Mouse (Mus musculus) left cerebral cortex, postnatal 10 days (tissue): ENCODE data around the gene Hist1h3a. TPM values are rescaled to one million over a fixed set of nuclear protein-coding genes. Genes with fewer than 3 reads are reported as not detected.
"Not testable (repeated sequence)": the region's sequence is repeated elsewhere in the genome, so short reads cannot be mapped to it uniquely, and the experiment has no call there.

Experiments used
- DNase-seq, 2 experiments: peaks; one replicate each; pipeline ENCODE4 v3.0.0; 2021 to 2022; ENCODE audit warnings: low spot score in 2 of 2, mixed read lengths in 1 of 2; ENCODE audit errors: extremely low spot score in 1 of 2
- intact Hi-C: fragments of 180-260 bp; cut with DNase I; formaldehyde crosslinking; loops from one replicate; pipeline ENCODE4 v1.15.1; 2025
- microRNA-seq: library from miRNA; unstranded; fragments of <30 nt; microRNA quantifications from one replicate; pipeline ENCODE4 v1.2.0, GENCODE M21; 2022
- total RNA-seq, 2 experiments: library from RNA; stranded (reverse); gene quantifications; 2 replicates each; pipeline ENCODE4 v1.2.3; 2021

Gene Hist1h3a
- total RNA-seq, 2 experiments from 2014 or later, result 53.3 to 58.4 TPM

DNA sequence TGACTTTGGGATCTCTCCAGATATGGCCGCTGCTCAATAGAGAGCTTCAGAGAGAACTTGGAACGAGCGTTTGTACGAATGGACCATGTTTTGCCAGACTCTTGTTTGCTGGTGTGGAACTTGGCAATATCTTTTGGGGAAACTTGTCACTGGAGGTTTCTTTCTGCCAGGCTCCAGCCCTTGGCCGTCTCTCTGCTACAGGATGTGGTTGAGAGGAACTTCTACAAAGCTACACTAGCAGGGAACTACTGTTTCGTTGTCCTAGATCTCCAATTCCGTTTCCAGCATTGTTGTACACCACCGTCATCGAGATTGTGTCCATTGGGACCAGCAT is 33.0 kb downstream of the Hist1h3a start:
- intact Hi-C loops, result no loop called here
- no peak for DNase-seq

GRCm38 (mm10) chr13:23728472-23729191 is 33.6 kb downstream of the Hist1h3a start:
- no peak for DNase-seq
- intact Hi-C loops, result no loop called here

- intact Hi-C loops, result no loop called here
- DNase-seq, result no peak
These were observed 37.0 kb downstream of the Hist1h3a start for GRCm38 (mm10) chr13:23725213-23725612.

- intact Hi-C loops, result no loop called here
- DNase-seq, result no peak
These were observed 37.9 kb downstream of the Hist1h3a start for GRCm38 (mm10) chr13:23724239-23724638.

GRCm38 (mm10) chr13:23717593-23718245 is 44.5 kb downstream of the Hist1h3a start:
- intact Hi-C loops, DNase-seq: not testable (repeated sequence)

GRCm38 (mm10) chr13:23717176-23717575 is 45.0 kb downstream of the Hist1h3a start:
- no peak for DNase-seq
- intact Hi-C loops, result no loop called here

DNA sequence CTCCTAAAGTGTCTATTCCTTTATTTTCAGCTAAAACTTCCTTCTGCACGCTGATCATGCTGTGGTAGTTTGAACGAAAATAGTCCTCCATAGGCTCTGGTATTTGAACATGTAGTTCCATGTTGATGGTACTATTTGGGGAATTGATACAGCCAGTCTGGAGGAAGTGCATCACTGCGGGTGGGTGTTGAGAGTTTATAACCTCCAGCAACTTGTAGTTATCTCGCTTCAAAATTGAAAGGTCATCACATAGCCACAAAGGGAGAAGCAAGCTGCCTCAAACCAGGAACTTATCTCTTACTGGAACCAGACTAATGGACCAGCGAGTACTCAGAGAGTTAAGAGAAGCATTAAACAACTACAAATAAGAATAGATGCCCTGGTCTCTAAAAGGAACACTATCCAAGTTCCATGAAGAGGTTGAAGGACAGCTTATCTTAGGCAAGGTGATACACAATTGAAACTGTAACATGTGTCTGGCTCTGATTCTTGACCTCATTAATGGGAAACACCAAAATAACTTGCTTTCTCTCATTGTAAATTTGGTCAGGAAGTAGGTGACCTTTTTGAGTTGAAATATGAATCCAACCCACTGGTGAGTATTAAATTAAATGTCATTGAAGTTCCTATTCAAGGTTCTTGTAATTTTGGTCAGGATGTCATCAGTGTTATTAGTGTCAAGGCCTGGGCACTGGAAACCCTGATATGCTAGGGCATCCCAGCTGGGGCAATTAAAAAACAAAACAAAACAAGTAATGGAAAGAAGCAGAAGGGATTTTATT is 45.7 kb downstream of the Hist1h3a start:
- DNase-seq, result no peak
- intact Hi-C loops, result no loop called here

Small RNA genes within 50 kb of the gene (microRNA-seq; reads per million reads assigned to microRNA genes)
- not detected for gene Gm44314
- gene Gm44484, result not detected

Other genes with a start within 250 kb of the Hist1h3a start
- 100 to 1,000 TPM; 265 to 270 TPM for gene Hist1h4h, start 231.3 kb downstream of the Hist1h3a start, total RNA-seq
- gene Hist1h2af, start 228.5 kb downstream of the Hist1h3a start, total RNA-seq, result 10 to 100 TPM; 27.0 to 28.3 TPM
- 10 to 100 TPM in 1 of 2 experiments, 1 to 10 TPM in 1; 9.7 to 10.4 TPM for gene Hist1h3g, start 227.0 kb downstream of the Hist1h3a start, total RNA-seq
- 1 to 10 TPM; 1.4 to 1.7 TPM for gene Hist1h2bh, start 219.0 kb downstream of the Hist1h3a start, total RNA-seq
- 10 to 100 TPM; 22.6 to 23.0 TPM for gene Hist1h3f, start 218.3 kb downstream of the Hist1h3a start, total RNA-seq
- gene Hist1h4f, start 210.7 kb downstream of the Hist1h3a start, total RNA-seq, result 100 to 1,000 TPM; 148 to 159 TPM
- gene Hist1h1d, start 209.1 kb downstream of the Hist1h3a start, total RNA-seq, result 1 to 10 TPM; 4.5 to 5.3 TPM
- 10 to 100 TPM; 65.0 to 81.2 TPM for gene Hist1h3e, start 200.0 kb downstream of the Hist1h3a start, total RNA-seq
- gene Hist1h2ae, start 191.2 kb downstream of the Hist1h3a start, total RNA-seq, result 10 to 100 TPM in 1 of 2 experiments, 1 to 10 TPM in 1; 9.5 to 14.3 TPM
- gene Hist1h2bg, start 191.0 kb downstream of the Hist1h3a start, total RNA-seq, result 100 to 1,000 TPM in 1 of 2 experiments, 10 to 100 TPM in 1; 94.0 to 103 TPM
- gene Hist1h2bf, start 188.2 kb downstream of the Hist1h3a start, total RNA-seq, result 10 to 100 TPM; 38.1 to 39.3 TPM
- gene Hist1h2ad, start 188.0 kb downstream of the Hist1h3a start, total RNA-seq, result 1 to 10 TPM; 5.8 to 9.4 TPM
- 1 to 10 TPM; 8.4 to 9.1 TPM for gene Hist1h3d, start 186.6 kb downstream of the Hist1h3a start, total RNA-seq
- 100 to 1,000 TPM; 134 to 145 TPM for gene Hist1h4d, start 180.8 kb downstream of the Hist1h3a start, total RNA-seq
- 1 to 10 TPM; 6.8 to 7.2 TPM for gene Hist1h2be, start 141.3 kb downstream of the Hist1h3a start, total RNA-seq
- gene Hist1h1e, start 139.8 kb downstream of the Hist1h3a start, total RNA-seq, result 10 to 100 TPM; 62.5 to 68.0 TPM
- 1 to 10 TPM; 2.4 to 2.9 TPM for gene Hist1h2ac, start 78.4 kb downstream of the Hist1h3a start, total RNA-seq
- gene Hist1h2bc, start 78.2 kb downstream of the Hist1h3a start, total RNA-seq, result 10 to 100 TPM; 17.4 to 21.2 TPM
- not detected for gene Hist1h1t, start 66.6 kb downstream of the Hist1h3a start, total RNA-seq
- gene Hist1h4c, start 63.9 kb downstream of the Hist1h3a start, total RNA-seq, result 100 to 1,000 TPM in 1 of 2 experiments, 10 to 100 TPM in 1; 94.0 to 104 TPM
- 1 to 10 TPM; 2.0 to 2.5 TPM for gene Hfe, start 51.5 kb downstream of the Hist1h3a start, total RNA-seq
- gene Hist1h1c, start 23.6 kb downstream of the Hist1h3a start, total RNA-seq, result 10 to 100 TPM; 75.9 to 81.0 TPM
- 10 to 100 TPM; 13.2 to 15.0 TPM for gene Hist1h3c, start 16.8 kb downstream of the Hist1h3a start, total RNA-seq
- 10 to 100 TPM; 25.4 to 26.6 TPM for gene Hist1h2bb, start 15.7 kb downstream of the Hist1h3a start, total RNA-seq
- gene Hist1h2ab, start 11.3 kb downstream of the Hist1h3a start, total RNA-seq, result 10 to 100 TPM; 43.9 to 44.2 TPM
- 10 to 100 TPM; 37.4 to 47.0 TPM for gene Hist1h3b, start 10.1 kb downstream of the Hist1h3a start, total RNA-seq
- 10 to 100 TPM; 79.7 to 80.1 TPM for gene Hist1h4b, start 5.4 kb downstream of the Hist1h3a start, total RNA-seq
- gene Hist1h4a, start 1.2 kb downstream of the Hist1h3a start, total RNA-seq, result 10 to 100 TPM; 77.4 to 83.3 TPM
- gene Hist1h1a, start 1.3 kb upstream of the Hist1h3a start, total RNA-seq, result 10 to 100 TPM; 32.9 to 36.8 TPM
- gene Trim38, start 7.5 kb upstream of the Hist1h3a start, total RNA-seq, result under 1 TPM; 0.36 to 0.54 TPM
- gene Slc17a2, start 44.6 kb upstream of the Hist1h3a start, total RNA-seq, result not detected
- gene Slc17a3, start 77.0 kb upstream of the Hist1h3a start, total RNA-seq, result under 1 TPM; 0.19 to 0.28 TPM
- gene Slc17a1, start 105.4 kb upstream of the Hist1h3a start, total RNA-seq, result not detected
- gene Slc17a4, start 152.6 kb upstream of the Hist1h3a start, total RNA-seq, result not detected
- not detected for gene Hist1h2ba, start 171.8 kb upstream of the Hist1h3a start, total RNA-seq
- gene Hist1h2aa, start 172.1 kb upstream of the Hist1h3a start, total RNA-seq, result not detected
- gene Scgn, start 228.8 kb upstream of the Hist1h3a start, total RNA-seq, result under 1 TPM; 0.64 to 0.83 TPM